Mouse (Mus musculus): ENCODE data around the gene Vcam1.

Vcam1 gene

DNA sequence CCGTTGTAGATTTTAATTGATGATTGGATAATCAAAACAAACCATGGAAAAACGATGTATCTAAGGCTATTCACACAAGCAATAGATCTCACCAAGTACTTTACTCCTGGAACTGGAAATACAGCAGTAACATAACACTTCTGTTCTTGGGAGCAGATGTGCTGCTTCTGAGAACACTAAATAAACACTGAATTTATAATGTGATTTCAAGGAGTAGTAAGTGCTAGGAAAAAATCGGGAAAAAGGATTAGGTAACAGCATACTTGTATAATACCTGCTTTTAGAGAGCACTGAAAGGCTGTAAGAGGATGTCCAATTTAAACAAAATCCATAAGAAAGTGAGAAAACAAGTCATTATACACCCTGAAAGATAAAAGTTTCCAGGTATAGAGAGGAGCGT, 43.5 kb downstream of the Vcam1 start:
- no peak for DNase-seq (ENCODE audit: low read depth)

DNA sequence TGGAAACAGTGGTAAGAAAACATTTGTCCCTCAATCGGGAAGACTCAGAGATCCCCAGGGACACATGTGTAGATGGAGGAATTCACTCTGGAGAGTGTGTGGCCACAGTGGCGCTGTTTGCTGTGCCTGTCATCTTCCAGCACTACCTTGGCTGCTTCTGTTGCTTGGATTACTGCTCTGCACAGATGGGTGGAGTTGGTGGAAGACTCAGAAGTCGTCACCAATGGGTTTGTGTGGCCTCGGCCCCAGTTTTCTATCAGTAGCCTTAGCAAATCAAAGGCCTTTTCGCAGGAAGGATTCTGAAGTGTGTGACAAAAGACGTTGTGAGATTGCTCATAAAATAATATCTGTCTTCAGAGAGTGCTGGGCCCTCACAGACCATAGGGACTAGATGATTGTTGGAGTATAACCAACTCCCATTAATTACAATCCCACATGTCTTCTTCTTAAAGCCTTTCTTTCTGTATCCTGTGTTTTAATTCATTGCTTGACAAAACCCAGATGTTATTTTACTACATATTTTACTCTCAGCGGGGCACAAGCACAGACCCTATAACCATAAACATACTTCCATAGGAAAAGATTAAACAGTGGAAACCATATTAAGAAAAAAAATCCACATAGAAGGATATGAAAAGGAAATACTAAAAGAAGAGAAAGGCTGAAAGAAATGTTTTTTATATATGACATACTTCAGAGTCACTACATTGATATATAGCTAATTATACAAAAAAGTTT, 48.4 kb downstream of the Vcam1 start:
- no peak for DNase-seq (ENCODE audit: low read depth)

DNA sequence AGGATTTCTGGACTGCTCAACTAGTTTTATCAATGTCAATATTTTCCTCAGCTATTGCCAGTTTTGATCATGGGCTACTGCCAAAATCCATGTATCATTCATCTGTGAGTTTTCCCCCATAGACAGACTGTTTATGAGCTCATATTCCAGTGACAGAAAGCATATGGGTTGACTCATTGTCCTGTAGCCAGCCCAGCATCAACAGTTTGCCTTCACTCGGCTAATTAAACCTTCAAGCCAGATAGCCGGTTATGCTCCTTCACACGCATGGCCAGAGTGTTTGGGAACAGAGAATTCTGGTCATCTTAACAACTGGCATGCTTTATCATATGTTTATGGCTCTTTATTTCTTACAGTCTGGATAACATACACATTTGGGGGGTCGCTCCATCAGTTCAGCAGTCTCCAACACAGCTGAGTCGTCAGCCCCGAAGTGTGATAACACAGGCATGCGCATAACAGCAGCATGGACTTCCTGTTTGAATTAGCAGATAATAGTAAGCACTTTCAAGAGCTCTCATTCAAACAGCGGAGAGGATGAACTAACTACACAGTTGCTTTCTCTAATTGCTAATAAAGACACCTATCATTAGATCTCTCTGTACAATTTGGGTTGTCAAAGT, 49.2 kb downstream of the Vcam1 start:
- no peak for DNase-seq (ENCODE audit: low read depth)

GRCm38 (mm10) chr3:116078490-116078889, 51.0 kb downstream of the Vcam1 start:
- peak; percentile 4 for DNase-seq (ENCODE audit: low read depth)

DNA sequence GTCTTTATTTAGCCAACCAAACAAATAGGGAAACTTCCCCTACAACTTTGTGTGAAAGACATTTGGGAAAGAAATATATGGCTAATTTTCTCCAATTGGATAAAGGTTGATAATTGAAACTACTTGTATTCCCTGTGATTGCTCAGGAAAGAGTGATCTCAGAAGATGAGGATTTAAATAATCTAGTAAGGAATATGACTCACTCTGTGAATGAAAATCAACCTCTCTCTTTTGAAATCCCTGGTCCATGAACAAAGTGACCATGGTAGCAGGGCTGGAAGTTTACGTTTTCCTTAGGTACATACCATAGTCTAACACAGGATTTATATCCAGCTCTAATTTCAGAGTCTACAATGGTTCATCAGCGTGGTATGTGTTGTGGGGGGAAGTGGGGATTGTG, 52.7 kb downstream of the Vcam1 start:
- DNase-seq (ENCODE audit: low read depth), result no peak

DNA sequence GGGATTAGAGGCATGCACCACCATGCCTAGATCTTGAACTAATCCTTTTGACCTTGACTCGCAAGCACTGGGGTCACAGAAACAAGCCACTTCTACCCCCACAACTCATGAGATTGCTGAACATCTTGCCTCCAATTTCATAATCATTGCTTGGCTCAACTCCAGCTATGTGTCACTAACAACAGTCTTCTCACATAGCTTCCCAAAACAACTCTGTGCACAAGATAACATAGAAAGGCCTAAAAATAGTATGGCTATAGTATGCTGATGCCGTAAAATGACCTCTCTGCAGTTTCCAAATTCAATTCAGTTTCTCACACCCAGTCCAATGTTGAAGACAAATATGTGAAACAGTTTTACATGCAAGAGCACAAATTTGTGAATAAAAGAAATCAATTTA, 56.9 kb downstream of the Vcam1 start:
- DNase-seq (ENCODE audit: low read depth), result no peak

- no peak for DNase-seq (ENCODE audit: low read depth)
These were observed 67.3 kb downstream of the Vcam1 start for GRCm38 (mm10) chr3:116062141-116062540.

GRCm38 (mm10) chr3:116060320-116060719, 69.2 kb downstream of the Vcam1 start:
- no peak for DNase-seq (ENCODE audit: low read depth)

Measured in induced T-regulatory cell, adult 2 months (primary cell).